In genomic region chr4:134766904-134767425, GRCm38 (mm10) we compare ENCODE assay signal across 8 mouse cellular contexts. TPM values are rescaled to one million over a fixed set of nuclear protein-coding genes. Genes with fewer than 3 reads are reported as not detected.
DNase-seq lines count a peak whose midpoint lies in the region; ATAC-seq lines count a peak whose summit lies in the region.

No protein-coding gene starts in this region.

- DNase-seq in embryo, embryonic 10.5 days (ENCODE audit: low spot score) = peak; percentile 33
- no peak for DNase-seq in embryo, embryonic 10 days (ENCODE audit: low spot score)
- peak; percentile 69 for DNase-seq in R1 (ENCODE audit: low read depth, low spot score)
- no peak for DNase-seq in forebrain, embryonic 11.5 days (ENCODE audit: low spot score)
- DNase-seq in left cerebral cortex, postnatal 4 days = no peak

- intact Hi-C loops in left cerebral cortex, postnatal 4 days (cut with DNase I) = no loop called here

- H3K9me3 ChIP-seq in forebrain, embryonic 11.5 days (ENCODE audit: control insufficient read depth, low read length) = no peaks in the 10 kb centered on the region
- H3K9me3 ChIP-seq in hindbrain, embryonic 16.5 days (ENCODE audit: control insufficient read depth, low read length) = no peaks in the 10 kb centered on the region
- H3K9me3 ChIP-seq in liver, embryonic 12.5 days (replicated peaks) = no peaks in the 10 kb centered on the region
- H3K9me3 ChIP-seq in neural tube, embryonic 15.5 days (replicated peaks) = no peaks in the 10 kb centered on the region

- no peaks in the 10 kb centered on the region for H3K36me3 ChIP-seq in forebrain, embryonic 11.5 days (ENCODE audit: control insufficient read depth, insufficient read depth, low read length)
- no peaks in the 10 kb centered on the region for H3K36me3 ChIP-seq in hindbrain, embryonic 16.5 days (ENCODE audit: control insufficient read depth, insufficient read depth, low read length)
- H3K36me3 ChIP-seq in liver, embryonic 12.5 days = no peaks in the 10 kb centered on the region
- H3K36me3 ChIP-seq in neural tube, embryonic 15.5 days = no peaks in the 10 kb centered on the region

- H3K4me3 ChIP-seq in forebrain, embryonic 11.5 days (ENCODE audit: low read depth, low read length) = peak overlapping the region; percentile 66
- peak overlapping the region; percentile 55 for H3K4me3 ChIP-seq in hindbrain, embryonic 16.5 days (ENCODE audit: low read length)
- H3K4me3 ChIP-seq in liver, embryonic 12.5 days = peak overlapping the region; percentile 87
- H3K4me3 ChIP-seq in neural tube, embryonic 15.5 days (replicated peaks) = peak overlapping the region; percentile 49

- peak overlapping the region; percentile 97 for H3K4me2 ChIP-seq in forebrain, embryonic 11.5 days (ENCODE audit: low read depth, low read length, severe bottlenecking)
- peak overlapping the region; percentile 91 for H3K4me2 ChIP-seq in hindbrain, embryonic 16.5 days (ENCODE audit: low read length)
- H3K4me2 ChIP-seq in liver, embryonic 12.5 days = peak overlapping the region; percentile 94
- H3K4me2 ChIP-seq in neural tube, embryonic 15.5 days = peak overlapping the region; percentile 94

- H3K27me3 ChIP-seq in forebrain, embryonic 11.5 days (ENCODE audit: control insufficient read depth, insufficient read depth, low read length) = peaks cover 9% of the 10 kb centered on the region
- H3K27me3 ChIP-seq in hindbrain, embryonic 16.5 days (replicated peaks; ENCODE audit: control insufficient read depth, insufficient read depth, low read length) = peaks cover 19% of the 10 kb centered on the region; the same call in 1 of the 2 replicates
- H3K27me3 ChIP-seq in liver, embryonic 12.5 days (replicated peaks) = 0 out of 2 replicates have a peak, but pooled peaks cover 3% of the 10 kb centered on the region
- peaks cover 43% of the 10 kb centered on the region for H3K27me3 ChIP-seq in neural tube, embryonic 15.5 days (replicated peaks)

- H3K4me1 ChIP-seq in forebrain, embryonic 11.5 days (replicated peaks; ENCODE audit: control insufficient read depth, insufficient read depth, low read length) = peaks cover 13% of the 10 kb centered on the region
- H3K4me1 ChIP-seq in hindbrain, embryonic 16.5 days (ENCODE audit: control insufficient read depth, insufficient read depth, low read depth, low read length) = peaks cover 15% of the 10 kb centered on the region
- H3K4me1 ChIP-seq in liver, embryonic 12.5 days = peaks cover 61% of the 10 kb centered on the region
- peaks cover 25% of the 10 kb centered on the region for H3K4me1 ChIP-seq in neural tube, embryonic 15.5 days

- ATAC-seq in forebrain, embryonic 11.5 days (replicated peaks; ENCODE audit: low FRiP score) = peak; percentile 37; the same call in 1 of the 2 replicates
- ATAC-seq in hindbrain, embryonic 16.5 days = no peak
- peak; percentile 21 for ATAC-seq in liver, embryonic 12.5 days
- ATAC-seq in neural tube, embryonic 15.5 days (ENCODE audit: low FRiP score) = no peak

- WGBS in forebrain, embryonic 11.5 days = 2% methylated on average over 23 of the region's 23 CpGs
- WGBS in hindbrain, embryonic 16.5 days = 4% methylated on average over 23 of the region's 23 CpGs
- 3% methylated on average over 23 of the region's 23 CpGs for WGBS in liver, embryonic 12.5 days (ENCODE audit: insufficient replicate concordance)
- WGBS in neural tube, embryonic 15.5 days = 3% methylated on average over 23 of the region's 23 CpGs

- no peak overlapping the region for H3K27ac ChIP-seq in forebrain, embryonic 11.5 days (ENCODE audit: low read depth, low read length)
- H3K27ac ChIP-seq in hindbrain, embryonic 16.5 days (ENCODE audit: low read depth, low read length) = no peak overlapping the region
- peak overlapping the region; percentile 90 for H3K27ac ChIP-seq in liver, embryonic 12.5 days
- H3K27ac ChIP-seq in neural tube, embryonic 15.5 days (replicated peaks) = no peak overlapping the region

- peak overlapping the region; percentile 70 for H3K9ac ChIP-seq in forebrain, embryonic 11.5 days (ENCODE audit: low read length)
- H3K9ac ChIP-seq in hindbrain, embryonic 16.5 days (ENCODE audit: low read depth, low read length) = peak overlapping the region; percentile 61
- H3K9ac ChIP-seq in liver, embryonic 12.5 days = peak overlapping the region; percentile 95
- peak overlapping the region; percentile 55 for H3K9ac ChIP-seq in neural tube, embryonic 15.5 days (replicated peaks)

RNA-seq across cellular contexts. Expression of gene Ldlrap1, which starts 0.9 kb away (rescaled TPM):
- polyA plus RNA-seq in forebrain, embryonic 11.5 days (2014; fragmentation: Nextera tagmentation; extraction: Ambion mirVana) = 7.4 and 7.9 TPM in 2 replicates
- polyA plus RNA-seq in hindbrain, embryonic 16.5 days (2015; fragmentation: Nextera tagmentation; extraction: Ambion mirVana) = 3.0 and 3.9 TPM in 2 replicates
- 26.4 and 28.2 TPM in 2 replicates for polyA plus RNA-seq in liver, embryonic 12.5 days (2016; fragmentation: Nextera tagmentation; extraction: Ambion mirVana)
- 2.4 and 7.9 TPM in 2 replicates for polyA plus RNA-seq in neural tube, embryonic 15.5 days (2015; fragmentation: Nextera tagmentation; extraction: Ambion mirVana)
- total RNA-seq in left cerebral cortex, postnatal 4 days (2021) = 1 to 10 TPM; 1.9 to 4.1 TPM

Comparison
In these comparisons a context has a peak if more than half of its experiments do, and no peak if none do; other contexts are left out.
1. DNase-seq: peak in embryo, embryonic 10.5 days (single experiment) and R1 (single experiment); none in embryo, embryonic 10 days (single experiment), forebrain, embryonic 11.5 days (single experiment) and left cerebral cortex, postnatal 4 days (single experiment).
2. ATAC-seq: peak in forebrain, embryonic 11.5 days (single experiment) and liver, embryonic 12.5 days (single experiment); none in hindbrain, embryonic 16.5 days (single experiment) and neural tube, embryonic 15.5 days (single experiment).
3. Peak in every context shown above with its lines, with median percentiles within 50 percentile points of each other: H3K4me2 ChIP-seq, H3K4me3 ChIP-seq and H3K9ac ChIP-seq.